Mouse (Mus musculus) hindbrain, embryonic 13.5 days (tissue): ENCODE measurements around the gene Rhot2. TPM values are rescaled to one million over a fixed set of nuclear protein-coding genes. Genes with fewer than 3 reads are reported as not detected.

Source experiments
- ATAC-seq: fragments of 200-750 bp; cut with Nextera tagmentation; 2 replicates; pipeline ENCODE4 v1.8.0; 2017; ENCODE audit warnings: moderate TSS enrichment; ENCODE audit not compliant: low FRiP score
- H3K27ac ChIP-seq: fragments of 300-500 bp; sonication (generic); 2 replicates; pipeline ENCODE4 v1.5.1; 2015; ENCODE audit warnings: inconsistent platforms, mild to moderate bottlenecking, moderate library complexity
- H3K27me3 ChIP-seq: fragments of 300-500 bp; sonication (generic); 2 replicates; pipeline ENCODE4 v1.6.1; 2015; ENCODE audit warnings: mild to moderate bottlenecking, inconsistent platforms
- H3K36me3 ChIP-seq: fragments of 300-500 bp; sonication (generic); 2 replicates; pipeline ENCODE4 v1.6.1; 2015; ENCODE audit warnings: mild to moderate bottlenecking, inconsistent platforms
- H3K4me1 ChIP-seq: fragments of 300-500 bp; sonication (generic); replicated peaks from 2 replicates; pipeline ENCODE4 v1.6.1; 2015; ENCODE audit warnings: inconsistent platforms
- H3K4me2 ChIP-seq: fragments of 300-500 bp; sonication (generic); 2 replicates; pipeline ENCODE4 v1.6.1; 2015; ENCODE audit warnings: inconsistent platforms, mild to moderate bottlenecking, moderate library complexity
- H3K4me3 ChIP-seq: fragments of 300-500 bp; sonication (generic); 2 replicates; pipeline ENCODE4 v1.5.1; 2015; ENCODE audit warnings: mild to moderate bottlenecking, inconsistent platforms
- H3K9ac ChIP-seq: fragments of 300-500 bp; sonication (generic); 2 replicates; pipeline ENCODE4 v1.6.1; 2015; ENCODE audit warnings: mild to moderate bottlenecking, inconsistent platforms
- H3K9me3 ChIP-seq: fragments of 300-500 bp; sonication (generic); 2 replicates; pipeline ENCODE4 v1.6.1; 2016; ENCODE audit warnings: inconsistent platforms
- WGBS: fragments of 180-500 bp; shearing (Covaris S2); methylation state at CpG from one replicate; pipeline ENCODE4 v1.1.7; 2015; 5-methylcytosine and 5-hydroxymethylcytosine counted together
- polyA plus RNA-seq: library from polyadenylated mRNA; unstranded; fragments of >200 nt; fragmentation: Nextera tagmentation; extraction: Ambion mirVana; gene quantifications from 2 replicates; pipeline ENCODE4 v1.2.1, GENCODE M21; 2015

The Rhot2 gene
- polyA plus RNA-seq, 1 experiment from 2014 or later, result 14.5 TPM

DNA sequence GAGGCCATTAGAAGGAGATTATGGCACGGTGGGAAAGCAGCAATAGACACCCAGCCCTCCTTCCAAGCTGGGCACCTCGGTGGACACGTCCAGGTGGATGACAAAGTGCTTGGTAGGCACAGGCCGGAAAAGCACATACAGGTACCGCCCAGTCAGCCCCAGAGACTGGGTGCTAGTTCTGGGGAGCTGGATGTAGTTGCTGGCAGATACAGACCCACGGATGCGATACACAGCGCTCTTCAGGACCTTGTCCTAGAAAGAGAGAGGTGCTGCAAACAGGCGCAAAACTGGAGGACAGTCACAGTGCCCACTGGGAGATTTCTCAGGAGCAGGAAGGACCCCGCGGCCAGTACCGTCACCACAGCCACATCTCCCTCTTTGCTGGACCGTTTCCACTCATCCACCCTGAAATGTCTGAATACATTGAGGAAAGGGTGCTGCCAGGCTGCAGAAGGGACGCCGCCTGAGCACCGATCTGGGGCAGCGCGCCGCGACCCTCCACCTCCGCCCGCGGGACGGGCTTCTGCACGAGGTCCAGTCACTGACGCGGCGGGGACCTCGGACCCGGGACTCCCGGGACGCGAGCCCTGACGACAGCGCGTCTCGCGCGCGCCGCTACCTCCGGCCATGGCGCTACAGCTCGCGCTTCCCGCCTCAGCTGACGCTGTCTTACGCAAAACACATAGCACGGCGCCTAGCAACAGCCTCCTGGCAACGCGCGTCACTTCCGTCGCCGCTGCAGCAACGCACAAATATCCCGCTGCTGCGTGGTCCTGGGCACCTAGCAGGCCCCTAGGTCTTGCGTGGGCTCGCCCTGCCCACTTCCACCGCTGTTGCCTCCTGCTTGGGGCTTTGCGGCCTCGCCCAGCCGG lies 16.4 kb upstream of the Rhot2 start, which contains the start of gene Wdr90:
Wdr90 (minus strand) TSS at position 670 of the 872 bp plus-strand sequence.
- Histone ChIP-seq H3K4me3 (peak within 1 kb of the TSS; percentile 69), H3K27me3 (no peaks in the 10 kb centered on the region), H3K36me3 (no peaks in the 10 kb centered on the region), H3K4me2 (peak within 1 kb of the TSS; percentile 82), H3K9me3 (no peaks in the 10 kb centered on the region), H3K27ac (peak within 1 kb of the TSS; percentile 91), H3K4me1 (peaks cover 26% of the 10 kb centered on the region), H3K9ac (peak within 1 kb of the TSS; percentile 85)
- 4% methylated on average over 65 of the region's 65 CpGs for WGBS
- peak; percentile 92 for ATAC-seq

DNA sequence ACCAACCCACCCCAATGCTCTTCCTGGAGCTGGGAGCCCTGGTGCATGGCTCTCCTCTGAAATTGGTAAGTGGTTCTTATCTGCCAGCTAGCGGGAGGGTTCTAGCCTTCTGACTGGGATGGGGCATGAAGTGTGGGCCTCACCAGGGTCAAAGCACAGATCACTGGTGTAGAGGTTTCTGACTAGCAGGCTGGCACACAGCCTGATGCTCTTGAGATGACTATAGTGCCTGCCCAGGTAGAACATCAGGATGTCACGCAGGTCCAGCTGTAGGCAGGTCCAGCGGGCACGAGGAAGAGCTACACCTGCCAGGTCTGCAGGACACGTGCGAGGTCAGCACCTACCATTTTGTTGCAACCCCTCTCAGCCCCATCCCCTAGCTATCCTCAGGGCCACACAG lies 15.6 kb upstream of the Rhot2 start:
- Histone ChIP-seq H3K4me2 (peak overlapping the region; percentile 82), H3K27ac (no peak overlapping the region), H3K4me1 (peaks cover 26% of the 10 kb centered on the region), H3K36me3 (peaks cover 1% of the 10 kb centered on the region; the same call in 1 of the 2 replicates), H3K9me3 (no peaks in the 10 kb centered on the region), H3K27me3 (no peaks in the 10 kb centered on the region), H3K9ac (peak overlapping the region; percentile 85), H3K4me3 (peak overlapping the region; percentile 69)
- 94% methylated on average over 6 of the region's 6 CpGs for WGBS
- ATAC-seq, result no peak

DNA sequence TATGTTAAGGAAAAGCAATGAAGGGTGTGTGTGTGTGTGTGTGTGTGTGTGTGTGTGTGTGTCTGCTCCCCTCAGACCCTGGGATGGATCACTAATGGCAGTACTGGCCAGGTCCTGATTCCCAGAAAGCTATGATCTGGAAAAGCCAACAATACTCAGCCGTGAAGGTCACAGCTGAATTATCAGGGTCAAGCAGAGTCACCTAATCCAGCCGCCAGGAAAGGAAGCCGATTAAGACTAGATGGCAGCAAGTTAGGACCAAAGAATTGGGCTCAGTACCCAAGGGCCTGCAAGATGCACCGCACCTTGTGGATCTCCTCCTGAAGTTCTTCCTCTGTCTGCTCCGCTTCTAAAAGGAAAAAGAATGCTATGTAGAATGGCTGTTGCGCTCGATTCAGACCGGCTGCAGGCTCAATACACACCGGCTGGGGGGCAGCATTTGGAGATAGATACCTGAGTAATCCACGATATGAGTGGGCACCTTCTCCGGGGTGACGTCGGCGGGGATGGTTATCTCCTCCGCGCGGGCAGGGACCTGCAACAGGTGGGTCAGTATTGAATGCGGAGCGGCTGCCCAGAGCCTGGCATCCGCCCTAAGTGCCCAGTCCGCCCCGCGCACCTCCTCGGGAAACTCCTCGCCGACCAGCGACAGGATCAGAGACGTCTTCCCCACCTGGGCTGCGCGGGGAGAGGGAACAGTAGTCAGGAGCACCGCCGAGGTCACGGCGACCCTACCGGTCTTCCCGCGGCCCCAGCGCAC lies 835 bp downstream of the Rhot2 start:
- Histone ChIP-seq H3K27ac (peak overlapping the region; percentile 79), H3K9me3 (no peaks in the 10 kb centered on the region), H3K4me3 (peak overlapping the region; percentile 90), H3K9ac (peak overlapping the region; percentile 88), H3K36me3 (peaks cover 61% of the 10 kb centered on the region), H3K4me2 (peak overlapping the region; percentile 96), H3K4me1 (peaks cover 23% of the 10 kb centered on the region), H3K27me3 (no peaks in the 10 kb centered on the region)
- no peak; the same call in 1 of the 2 replicates for ATAC-seq
- 6% methylated on average over 36 of the region's 38 CpGs for WGBS

DNA sequence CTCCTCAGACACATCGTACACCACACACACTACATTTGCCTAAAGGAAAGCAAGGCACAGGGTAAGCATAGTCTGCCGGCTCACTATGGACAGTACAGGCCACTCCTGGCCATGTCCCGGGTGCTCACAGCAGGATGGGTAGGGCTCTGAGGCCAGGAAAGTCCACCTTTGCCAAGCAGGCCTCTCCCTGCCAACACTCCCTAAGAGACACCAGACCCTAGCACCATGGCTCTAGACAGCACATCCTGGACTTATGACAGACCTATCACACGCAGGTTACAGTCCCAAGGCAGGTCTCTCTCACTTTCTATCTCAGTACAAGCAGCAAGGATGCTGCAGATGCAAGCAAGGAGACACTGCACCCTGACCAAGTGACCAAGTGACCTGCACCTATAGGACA lies 1.5 kb downstream of the Rhot2 start:
- peak overlapping the region; percentile 90 for H3K4me3 ChIP-seq
- H3K36me3 ChIP-seq, result peaks cover 58% of the 10 kb centered on the region
- H3K4me2 ChIP-seq, result peak overlapping the region; percentile 96
- no peaks in the 10 kb centered on the region for H3K27me3 ChIP-seq
- whole genome bisulfite sequencing, result 96% methylated on average over 4 of the region's 4 CpGs
- ATAC-seq, result no peak
- H3K9me3 ChIP-seq, result no peaks in the 10 kb centered on the region
- H3K27ac ChIP-seq, result no peak overlapping the region
- H3K9ac ChIP-seq, result peak overlapping the region; percentile 88
- peaks cover 29% of the 10 kb centered on the region for H3K4me1 ChIP-seq

DNA sequence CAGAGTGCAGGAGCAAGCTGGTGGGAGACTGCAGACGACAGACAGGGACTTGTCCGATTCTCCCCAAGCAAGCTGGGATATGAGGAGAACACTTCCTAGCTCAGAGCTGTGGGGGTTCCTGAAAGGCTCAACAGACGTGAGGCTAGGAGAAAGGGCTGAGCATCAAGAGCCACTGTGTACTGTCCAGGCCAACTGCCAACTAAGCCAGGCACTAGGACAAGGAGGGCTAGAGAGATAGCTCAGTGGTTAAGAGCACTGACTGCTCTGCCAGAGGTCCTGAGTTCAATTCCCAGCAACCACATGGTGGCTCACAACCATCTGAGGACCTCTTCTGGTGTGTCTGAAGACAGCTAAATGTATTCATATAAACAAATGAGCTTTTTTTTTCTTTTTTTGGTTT lies 2.1 kb downstream of the Rhot2 start:
- Histone ChIP-seq H3K27me3 (no peaks in the 10 kb centered on the region), H3K9me3 (no peaks in the 10 kb centered on the region), H3K9ac (no peak overlapping the region), H3K27ac (no peak overlapping the region), H3K4me3 (no peak overlapping the region), H3K36me3 (peaks cover 57% of the 10 kb centered on the region), H3K4me2 (no peak overlapping the region), H3K4me1 (peaks cover 35% of the 10 kb centered on the region)
- no peak for ATAC-seq
- 80% methylated on average over 3 of the region's 3 CpGs for WGBS

DNA sequence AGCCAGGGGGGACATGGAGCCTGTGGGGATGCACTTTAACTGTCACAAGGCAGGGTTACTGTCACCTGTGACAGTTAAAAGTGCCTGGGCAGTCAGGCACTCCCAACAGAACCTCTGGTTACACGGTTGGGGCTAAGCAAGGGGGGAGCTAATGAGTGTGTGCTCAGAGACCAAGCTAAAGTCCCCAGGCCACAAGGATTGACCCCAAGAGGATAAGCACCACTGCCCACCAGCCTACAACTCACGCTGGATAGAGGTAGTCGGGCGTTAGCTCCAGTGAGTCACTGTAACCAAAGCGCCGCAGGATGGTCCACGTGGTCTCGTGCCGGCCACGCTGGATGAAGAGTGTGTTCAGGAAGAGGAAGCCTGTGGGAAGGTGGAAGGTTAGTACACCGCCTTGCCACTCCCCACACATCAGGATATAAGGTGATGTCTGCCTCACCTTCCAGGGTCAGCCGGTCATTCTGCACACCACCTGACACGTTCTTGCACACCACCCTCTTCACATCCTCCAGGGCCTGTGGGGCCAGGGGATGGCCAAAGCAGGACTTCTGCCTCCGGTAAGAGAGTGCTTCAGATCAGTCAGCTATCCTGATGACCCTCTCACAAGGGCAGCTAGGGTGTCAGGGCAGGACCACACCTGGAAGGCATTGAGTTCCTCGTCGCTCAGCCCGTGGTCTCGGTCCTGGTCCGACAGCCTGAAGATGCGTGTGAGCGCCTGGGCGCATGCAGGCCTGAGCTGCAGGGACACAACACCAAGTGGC lies 3.4 kb downstream of the Rhot2 start, which contains the start of gene Gm20683:
Gm20683 (minus strand) TSS at position 647 of the 764 bp plus-strand sequence.
- Histone ChIP-seq H3K4me2 (no peak within 1 kb of the TSS), H3K9me3 (no peaks in the 10 kb centered on the region), H3K4me1 (peaks cover 47% of the 10 kb centered on the region), H3K27me3 (no peaks in the 10 kb centered on the region), H3K36me3 (peaks cover 50% of the 10 kb centered on the region), H3K9ac (0 out of 2 replicates have a peak within 1 kb of the TSS, but pooled peaks have one; percentile 4), H3K27ac (no peak within 1 kb of the TSS), H3K4me3 (no peak within 1 kb of the TSS)
- no peak for ATAC-seq
- WGBS, result 94% methylated on average over 22 of the region's 22 CpGs

DNA sequence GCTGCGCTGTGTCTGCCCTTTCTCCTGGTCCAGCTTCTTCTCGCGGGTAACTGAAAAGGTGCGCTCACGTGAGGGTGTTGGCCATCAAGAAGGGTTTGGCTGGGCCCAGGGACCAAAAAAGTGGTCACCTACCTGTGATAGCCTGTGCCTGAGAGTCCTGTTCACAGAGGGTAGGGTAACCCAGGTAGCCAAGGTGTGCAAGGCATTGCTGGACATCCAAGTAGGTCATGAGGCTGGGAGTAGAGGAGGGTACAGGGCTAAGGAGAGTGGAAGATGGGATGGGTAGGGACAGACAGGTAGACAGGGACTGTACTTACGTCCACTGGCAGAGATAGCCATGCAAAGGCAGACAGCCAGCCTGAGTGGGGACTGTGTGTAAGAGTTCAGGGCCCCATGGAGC lies 4.1 kb downstream of the Rhot2 start:
- no peaks in the 10 kb centered on the region for H3K9me3 ChIP-seq
- no peak overlapping the region for H3K4me2 ChIP-seq
- H3K9ac ChIP-seq, result no peak overlapping the region
- no peak for ATAC-seq
- no peak overlapping the region for H3K4me3 ChIP-seq
- 97% methylated on average over 6 of the region's 6 CpGs for WGBS
- H3K27ac ChIP-seq, result no peak overlapping the region
- peaks cover 55% of the 10 kb centered on the region for H3K4me1 ChIP-seq
- H3K27me3 ChIP-seq, result no peaks in the 10 kb centered on the region
- H3K36me3 ChIP-seq, result peaks cover 51% of the 10 kb centered on the region

DNA sequence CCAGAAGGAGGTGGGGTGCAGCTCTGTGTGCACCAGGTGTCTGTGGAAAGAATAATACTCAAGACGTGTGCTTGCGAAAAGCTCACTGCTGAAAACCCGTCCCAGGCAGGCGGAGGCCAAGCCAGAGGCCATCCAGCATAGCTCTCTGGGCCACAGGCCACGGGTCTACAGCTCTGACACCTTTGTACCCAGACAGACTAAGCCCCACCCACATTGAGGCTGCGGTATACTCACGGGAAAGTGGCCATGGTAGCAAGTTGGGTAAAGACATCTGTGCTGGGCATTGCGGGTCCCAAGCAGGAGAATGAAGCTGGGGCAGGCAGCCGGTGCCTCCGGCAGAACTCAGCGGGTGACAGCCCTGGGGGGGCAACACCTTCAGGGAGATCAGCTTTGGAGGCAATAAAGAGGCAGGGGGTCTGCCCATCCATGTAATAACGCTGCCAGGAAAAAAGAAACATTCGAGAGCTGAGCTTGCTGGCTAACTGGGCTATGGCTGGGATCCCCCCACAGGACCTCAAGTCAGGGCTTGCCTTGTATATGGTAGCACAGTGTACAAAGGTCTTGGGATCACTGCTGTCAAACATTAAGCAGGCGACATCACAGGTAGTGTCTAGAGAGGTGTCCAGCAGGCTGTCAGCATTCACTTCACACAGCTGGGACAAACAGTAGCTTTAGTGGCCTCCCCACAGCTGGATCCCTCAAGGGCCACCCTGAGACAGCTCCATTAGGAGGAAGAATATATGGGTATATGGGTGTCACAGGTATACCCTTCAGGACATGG lies 5.0 kb downstream of the Rhot2 start:
- Histone ChIP-seq H3K4me2 (no peak overlapping the region), H3K27me3 (no peaks in the 10 kb centered on the region), H3K4me1 (peaks cover 59% of the 10 kb centered on the region), H3K9ac (peak overlapping the region; percentile 46; the same call in 1 of the 2 replicates), H3K4me3 (no peak overlapping the region), H3K27ac (no peak overlapping the region), H3K36me3 (peaks cover 57% of the 10 kb centered on the region), H3K9me3 (no peaks in the 10 kb centered on the region)
- no peak for ATAC-seq
- 89% methylated on average over 14 of the region's 14 CpGs for WGBS

DNA sequence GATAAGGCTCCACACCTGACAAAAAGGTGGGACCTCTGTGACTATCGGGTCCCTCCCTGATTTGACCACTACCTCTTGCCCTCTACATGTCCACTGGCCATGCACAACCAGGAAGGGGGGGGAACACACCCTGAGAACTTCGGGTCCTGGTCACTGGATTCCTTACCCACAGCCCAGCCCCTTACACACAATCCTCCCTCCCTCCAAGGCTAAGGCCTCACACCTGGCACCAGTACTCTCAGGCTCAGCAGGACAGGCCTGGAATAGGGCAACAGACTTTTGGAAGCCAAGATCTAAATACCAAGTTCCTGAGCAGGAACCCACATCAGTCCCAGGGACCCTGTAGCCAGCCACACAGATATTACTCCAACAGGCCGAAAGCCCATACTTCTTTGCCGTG lies 5.7 kb downstream of the Rhot2 start:
- H3K4me3 ChIP-seq, result no peak overlapping the region
- 87% methylated on average over 4 of the region's 4 CpGs for WGBS
- no peak overlapping the region for H3K4me2 ChIP-seq
- H3K36me3 ChIP-seq, result peaks cover 57% of the 10 kb centered on the region
- ATAC-seq, result no peak
- peak overlapping the region; percentile 8; the same call in 1 of the 2 replicates for H3K27ac ChIP-seq
- peak overlapping the region; percentile 46; the same call in 1 of the 2 replicates for H3K9ac ChIP-seq
- no peaks in the 10 kb centered on the region for H3K9me3 ChIP-seq
- peaks cover 64% of the 10 kb centered on the region for H3K4me1 ChIP-seq
- no peaks in the 10 kb centered on the region for H3K27me3 ChIP-seq

DNA sequence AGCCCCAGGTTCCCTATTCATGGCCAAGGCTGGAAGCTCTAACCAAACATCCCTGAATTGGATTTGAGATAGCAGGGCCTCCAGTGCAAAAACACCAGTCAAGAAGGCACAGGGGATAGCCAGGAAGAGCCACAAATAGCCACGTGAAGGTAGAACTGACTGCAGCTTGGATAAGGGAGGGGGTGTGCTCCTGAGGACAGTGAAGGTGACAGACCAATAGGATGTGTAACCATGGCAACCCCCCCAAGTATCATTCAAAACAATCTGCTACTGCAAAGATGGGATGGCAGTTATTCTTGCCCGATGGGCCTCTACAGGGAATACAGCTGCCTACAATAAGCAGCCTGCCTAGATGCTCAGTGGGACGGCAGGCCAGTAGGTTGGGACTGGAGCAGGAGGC lies 7.1 kb downstream of the Rhot2 start:
- Histone ChIP-seq H3K4me1 (peaks cover 58% of the 10 kb centered on the region), H3K27me3 (no peaks in the 10 kb centered on the region), H3K9ac (peak overlapping the region; percentile 91), H3K36me3 (peaks cover 56% of the 10 kb centered on the region), H3K27ac (peak overlapping the region; percentile 88), H3K4me2 (peak overlapping the region; percentile 99), H3K4me3 (peak overlapping the region; percentile 49), H3K9me3 (no peaks in the 10 kb centered on the region)
- 12% methylated on average over 3 of the region's 3 CpGs for WGBS
- no peak for ATAC-seq

DNA sequence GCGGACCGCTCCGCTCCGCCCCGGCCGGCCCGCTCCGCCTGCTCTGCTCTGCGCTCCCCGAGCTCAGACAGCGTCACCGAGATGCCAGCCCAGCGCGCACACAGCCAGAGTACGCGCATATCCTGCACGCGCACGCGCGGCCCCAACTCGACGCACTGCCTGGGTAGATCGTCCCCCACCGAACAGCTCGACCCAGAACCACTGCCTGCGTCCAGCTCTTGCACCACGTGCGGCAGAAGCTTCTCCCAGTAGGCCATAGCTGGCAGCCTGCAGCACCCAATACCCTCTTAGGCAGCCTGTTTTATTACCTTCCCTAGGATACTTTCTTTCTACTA lies 7.6 kb downstream of the Rhot2 start, which contains the start of gene Rhbdl1:
Rhbdl1 (minus strand) TSS at position 220 of the 335 bp plus-strand sequence.
- H3K9me3 ChIP-seq, result no peaks in the 10 kb centered on the region
- H3K9ac ChIP-seq, result peak within 1 kb of the TSS; percentile 91
- peak within 1 kb of the TSS; percentile 88 for H3K27ac ChIP-seq
- H3K4me2 ChIP-seq, result peak within 1 kb of the TSS; percentile 99
- ATAC-seq, result peak; percentile 49; the same call in 1 of the 2 replicates
- H3K27me3 ChIP-seq, result no peaks in the 10 kb centered on the region
- under 1% methylated on average over 29 of the region's 29 CpGs for WGBS
- H3K4me3 ChIP-seq, result peak within 1 kb of the TSS; percentile 49
- peaks cover 61% of the 10 kb centered on the region for H3K4me1 ChIP-seq
- peaks cover 52% of the 10 kb centered on the region for H3K36me3 ChIP-seq
